Mouse (Mus musculus) right cerebral cortex, postnatal 25 days (tissue): ENCODE measurements at regions not wholly inside any gene's neighbourhood (a gene's known extent, or its start where the extent isn't known, plus 50 kb on each side); places are given as distances from the start of the nearest gene placed in this dataset.
A peak's percentile ranks its signal among the peaks of the same experiment; 100 is the strongest.

ENCODE experiments used
- DNase-seq: peaks from one replicate; pipeline ENCODE4 v3.0.0; 2022

DNA sequence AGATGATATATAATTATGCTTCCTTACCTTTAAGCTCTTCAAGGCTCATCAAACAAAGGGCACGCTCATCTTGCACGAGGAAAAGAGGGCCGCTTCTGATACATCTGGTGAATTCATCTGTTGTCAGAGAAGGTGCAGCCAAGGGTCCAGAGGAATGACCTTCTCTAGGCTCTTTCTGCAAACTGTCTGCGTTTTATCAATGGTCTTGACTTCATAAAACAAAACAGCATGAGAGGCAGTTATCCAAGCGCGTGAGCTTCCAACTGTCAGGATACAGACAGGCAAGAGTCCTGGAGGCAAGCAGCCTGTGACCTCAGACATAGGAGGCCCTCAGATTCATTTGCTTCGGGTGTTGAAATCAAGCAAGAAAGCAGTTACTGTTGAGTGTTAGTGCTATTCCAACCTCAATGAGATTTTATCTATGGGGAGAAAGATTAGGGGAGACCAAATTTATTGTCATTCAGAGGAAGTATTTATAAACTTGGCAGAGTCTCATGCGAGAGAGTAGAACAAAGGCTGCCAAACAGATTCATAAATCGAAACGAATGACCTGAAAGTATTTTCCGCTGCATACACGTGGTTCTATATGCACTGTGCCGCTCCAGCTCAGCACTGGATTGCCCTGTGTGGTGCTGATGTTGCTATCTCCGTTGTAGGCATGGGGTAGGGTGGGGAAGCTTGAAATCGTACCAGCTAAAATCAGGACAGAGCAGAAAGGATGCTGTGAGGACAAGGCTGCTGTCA is 107.2 kb upstream of the Vangl1 start:
- DNase-seq: no peak

DNA sequence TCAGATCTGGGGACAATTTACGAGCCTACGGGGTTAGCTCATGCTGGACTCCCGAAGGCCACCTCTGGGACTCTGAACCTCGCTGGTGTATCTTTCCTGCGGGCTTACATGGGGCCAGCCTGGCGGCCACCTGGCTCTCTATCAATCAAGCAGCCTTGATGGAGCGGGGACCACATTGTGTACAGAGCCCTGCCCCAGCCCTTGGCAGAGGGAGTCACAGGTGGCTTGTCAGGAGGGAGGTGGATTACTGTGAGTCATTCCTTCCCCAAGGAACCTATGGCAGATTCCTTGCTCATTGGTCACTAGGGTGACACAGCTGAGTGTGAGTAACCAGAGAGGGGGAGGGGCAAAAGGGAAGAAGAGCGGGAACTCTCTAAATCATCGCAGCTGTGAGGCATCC is 105.8 kb upstream of the Vangl1 start:
- DNase-seq: no peak

DNA sequence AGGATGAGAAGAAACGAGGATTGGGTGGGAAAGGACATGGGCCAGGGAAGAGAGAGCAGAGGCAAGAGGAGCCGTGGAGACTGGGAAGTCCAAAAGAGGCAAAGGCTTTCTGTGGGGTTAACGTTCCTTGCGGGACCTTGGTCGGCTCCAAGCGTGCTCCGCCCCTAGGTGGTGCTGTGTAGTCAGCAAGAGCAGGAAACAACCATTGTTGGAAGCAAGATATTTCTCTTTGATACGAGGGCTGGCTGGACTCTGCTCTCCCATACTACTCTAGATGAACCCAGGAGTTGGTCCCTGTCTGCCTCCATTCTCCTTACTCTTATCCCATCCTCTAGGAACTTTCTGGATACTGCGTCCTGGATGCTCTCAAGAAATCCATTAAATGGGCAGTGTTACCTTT is 105.3 kb upstream of the Vangl1 start:
- DNase-seq: peak; percentile 49

DNA sequence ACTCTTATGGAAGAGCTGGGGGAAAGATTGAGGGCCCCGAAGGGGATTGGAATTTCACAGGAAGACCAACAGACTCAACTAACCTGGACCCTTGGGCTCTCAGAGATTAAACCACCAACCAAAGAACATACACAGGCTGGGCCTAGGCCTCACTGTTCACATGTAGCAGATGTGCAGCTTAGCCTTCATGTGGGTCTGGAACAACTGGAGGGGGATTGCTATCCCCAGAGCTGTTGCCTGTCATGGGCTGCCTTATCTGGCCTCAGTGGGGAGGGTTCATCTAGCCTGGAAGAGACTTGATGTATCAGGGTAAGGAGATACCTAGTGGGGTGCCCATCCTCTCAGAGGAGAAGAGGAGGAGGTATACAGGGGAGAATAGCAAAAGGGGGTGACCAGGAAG is 103.2 kb upstream of the Vangl1 start:
- DNase-seq: no peak

DNA sequence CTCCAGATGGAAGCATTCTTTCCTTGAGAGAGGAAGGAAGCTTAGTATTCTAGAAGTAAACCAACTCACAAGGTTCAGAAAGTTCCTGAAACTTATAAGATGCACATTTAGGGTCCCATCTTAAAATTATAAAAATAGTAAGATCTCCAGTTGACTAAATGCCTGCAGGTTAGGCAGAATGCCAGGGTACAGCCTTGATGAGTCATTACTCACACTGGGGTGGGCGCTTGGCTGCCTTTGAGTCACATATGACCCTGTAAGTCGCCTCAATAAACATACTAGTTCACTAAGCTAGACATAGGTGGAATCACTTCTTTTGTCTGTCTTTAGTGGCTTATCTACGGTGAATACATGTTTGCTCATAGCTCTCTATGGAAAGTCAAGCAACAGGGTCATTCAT is 87.9 kb upstream of the Vangl1 start:
- no peak for DNase-seq

DNA sequence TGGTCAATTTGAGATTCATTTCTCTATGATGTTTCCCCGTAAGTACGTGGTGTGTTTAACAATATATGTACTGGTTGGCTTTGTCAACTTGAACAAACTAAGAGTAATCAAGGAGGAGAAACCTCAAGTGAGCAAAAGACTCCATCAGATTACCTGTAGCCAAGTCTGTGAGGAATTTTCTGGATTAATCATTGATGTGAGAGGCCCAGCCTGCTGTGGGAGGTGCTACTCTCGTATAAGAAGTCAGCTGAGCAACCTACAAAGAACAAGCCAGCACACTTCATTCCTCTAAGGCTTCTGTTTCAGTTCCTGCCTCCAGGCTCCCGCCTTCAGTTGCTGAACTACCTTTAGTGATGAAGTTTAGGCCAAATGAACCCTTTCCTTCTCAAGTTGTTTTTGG is 77.5 kb upstream of the Vangl1 start:
- DNase-seq: no peak

DNA sequence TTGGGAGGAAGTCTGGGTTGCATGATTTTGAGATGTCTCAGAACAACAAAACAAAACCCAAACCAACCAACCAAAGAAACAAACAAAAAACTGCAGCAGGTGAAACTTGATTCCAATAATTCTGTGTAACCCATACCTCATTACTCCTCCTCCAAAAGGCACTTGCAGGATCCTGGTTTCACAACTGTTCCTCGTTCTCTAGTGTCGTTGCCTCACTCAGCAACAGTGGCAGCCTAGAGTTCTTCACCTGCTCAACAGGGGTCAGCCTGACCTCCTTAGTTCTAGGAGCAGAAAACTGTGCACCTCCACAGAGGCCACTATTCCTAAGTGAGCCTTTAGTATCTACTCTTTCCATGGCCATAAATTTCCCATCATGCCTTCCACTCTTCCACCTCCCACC is 72.3 kb upstream of the Vangl1 start:
- no peak for DNase-seq

DNA sequence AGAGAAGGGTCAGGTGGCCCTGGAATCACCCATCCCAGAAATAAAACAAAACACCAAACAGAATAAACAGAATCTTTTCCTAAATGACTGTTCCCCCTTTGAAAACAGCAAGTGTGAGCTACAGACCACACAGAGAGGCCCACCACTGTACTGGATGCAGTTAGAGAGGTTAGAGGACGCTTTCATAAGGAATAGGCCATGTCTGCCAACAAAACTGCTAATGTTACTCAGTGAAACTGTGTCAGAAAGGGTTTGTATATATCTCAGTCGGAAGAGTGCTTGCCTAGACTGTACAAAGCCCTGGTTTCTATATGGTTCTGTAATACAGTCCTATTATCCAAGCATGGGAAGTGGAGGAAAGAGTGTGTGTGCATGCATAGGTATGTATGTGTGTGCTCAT is 71.8 kb upstream of the Vangl1 start:
- DNase-seq: no peak

DNA sequence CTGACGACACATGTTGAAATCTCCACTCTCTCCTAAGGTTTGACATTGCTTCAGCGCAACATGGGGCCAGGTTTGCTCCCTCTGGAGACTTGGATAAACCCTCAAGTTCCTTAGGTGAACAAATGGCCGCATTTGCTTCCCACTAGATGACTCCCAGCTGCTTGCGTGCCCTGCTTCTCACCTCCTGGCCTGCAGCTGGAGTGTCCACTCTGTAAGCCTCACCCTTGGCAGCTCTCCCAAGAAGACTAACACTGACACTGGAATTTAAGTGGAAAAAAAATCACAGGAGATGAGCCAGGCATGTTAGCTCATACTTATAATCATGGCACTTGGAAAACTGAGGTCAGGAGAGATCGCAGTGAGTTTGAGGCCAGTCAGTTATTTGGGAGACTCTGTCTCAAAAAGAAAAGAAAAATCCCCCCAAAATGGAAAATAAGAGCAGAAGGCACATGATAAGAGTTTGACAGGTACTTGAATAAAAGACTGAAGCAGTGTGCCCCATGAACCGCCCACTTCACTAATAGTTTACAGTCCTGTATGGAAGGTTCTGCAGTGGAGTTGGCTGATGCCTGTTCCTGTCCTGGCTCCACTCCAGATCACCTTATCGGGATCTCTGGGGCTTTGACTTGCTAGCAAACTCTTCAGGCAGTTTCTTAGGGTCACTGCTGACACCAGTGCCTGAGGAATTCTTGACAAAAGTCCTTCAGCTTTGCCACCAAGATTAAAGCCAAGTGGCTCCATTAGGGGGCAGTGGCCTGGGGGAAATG is 70.9 kb upstream of the Vangl1 start:
- no peak for DNase-seq

DNA sequence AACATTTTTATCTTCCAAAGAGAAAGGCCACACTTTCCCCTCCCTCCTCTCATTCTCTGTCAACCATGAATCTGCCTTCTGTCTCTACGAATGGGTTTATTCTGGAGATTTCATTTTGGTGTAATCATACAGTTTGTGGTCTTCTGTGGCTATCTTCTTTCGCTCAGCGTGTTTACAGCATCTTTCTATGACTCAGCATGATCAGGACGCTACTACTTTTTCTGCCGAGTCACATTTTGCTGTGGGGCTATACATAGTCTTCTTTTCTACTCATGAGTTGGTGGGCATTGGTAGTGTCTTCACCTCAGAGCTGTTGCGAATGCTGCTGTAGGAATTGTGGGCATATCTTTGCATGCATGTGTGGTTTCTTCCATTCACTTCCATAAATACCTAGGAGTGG is 66.3 kb upstream of the Vangl1 start:
- no peak for DNase-seq

DNA sequence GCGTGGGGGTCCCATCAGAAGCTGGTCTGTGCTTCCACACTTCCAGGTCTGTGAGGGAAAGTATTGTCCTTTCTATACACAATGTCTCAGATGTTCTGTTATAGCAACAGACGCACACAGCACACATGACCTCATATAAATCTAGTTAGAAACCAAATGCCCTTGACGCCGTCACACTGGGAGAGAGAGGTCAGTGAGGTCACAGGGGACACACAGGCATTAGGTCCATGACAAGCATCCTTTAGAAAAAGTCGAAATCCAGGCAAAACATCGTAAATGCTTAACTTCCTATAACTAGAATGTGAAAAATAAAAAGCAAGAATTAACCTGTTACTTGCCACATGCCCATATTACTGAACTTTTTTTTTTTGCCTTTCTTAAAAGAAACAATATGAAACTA is 65.8 kb upstream of the Vangl1 start:
- no peak for DNase-seq

DNA sequence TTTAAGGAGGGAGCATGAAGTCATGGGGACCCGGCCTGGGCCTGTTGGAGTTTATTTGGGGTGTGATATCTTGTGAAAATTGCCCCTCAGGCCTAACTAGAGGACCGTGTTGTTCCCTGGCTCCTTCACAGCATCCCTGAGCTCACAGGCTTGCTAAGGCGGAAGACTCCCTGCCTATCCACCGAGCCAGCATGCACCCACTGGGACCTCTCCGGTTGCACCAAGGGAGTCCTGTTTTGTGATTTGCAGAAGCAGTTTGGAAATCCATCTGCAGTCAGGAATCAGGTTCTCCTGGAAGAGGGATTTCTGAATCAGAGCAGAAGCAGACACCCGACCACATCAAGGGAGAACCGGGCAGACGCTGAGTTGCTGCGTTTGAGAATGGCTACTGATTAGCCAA is 61.6 kb upstream of the Vangl1 start:
- DNase-seq: no peak

DNA sequence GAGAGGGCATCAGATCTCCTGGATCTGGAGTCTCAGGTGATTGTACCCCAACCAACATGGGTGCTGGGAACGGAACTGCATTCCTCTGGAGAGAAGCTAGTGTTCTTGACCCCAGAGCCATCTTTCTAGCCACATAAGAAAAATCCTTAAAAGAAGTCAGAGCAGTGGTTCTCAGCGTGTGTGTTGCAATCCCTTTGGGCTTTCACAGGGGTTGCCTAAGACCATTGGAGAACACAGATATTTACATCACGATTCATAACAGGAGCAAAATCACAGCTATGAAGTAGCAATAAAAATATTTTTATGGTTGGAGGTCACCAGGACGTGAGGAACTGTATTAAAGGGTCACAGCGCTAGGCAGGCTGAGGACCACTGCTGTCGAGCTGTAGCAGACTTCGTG is 60.7 kb upstream of the Vangl1 start:
- no peak for DNase-seq

DNA sequence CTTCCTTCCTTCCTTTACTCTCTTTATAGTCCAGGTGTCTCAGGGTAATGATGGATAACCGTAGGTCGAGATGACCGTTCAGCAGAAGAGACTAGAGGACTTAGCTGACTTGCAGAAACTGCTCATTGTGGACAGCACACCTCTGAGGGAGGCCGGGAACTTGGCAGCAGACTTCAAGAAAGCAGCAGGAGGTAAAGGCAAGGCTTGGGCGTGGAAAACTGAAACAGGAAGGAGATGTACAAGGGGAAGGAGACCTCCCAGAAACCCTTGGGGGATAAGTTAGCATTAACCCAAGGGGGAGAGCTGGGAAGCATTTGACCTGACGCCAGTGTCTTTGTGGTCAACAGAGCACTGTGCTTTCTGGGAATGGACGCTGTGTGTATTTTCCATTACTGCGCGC is 58.8 kb upstream of the Vangl1 start:
- DNase-seq: no peak

DNA sequence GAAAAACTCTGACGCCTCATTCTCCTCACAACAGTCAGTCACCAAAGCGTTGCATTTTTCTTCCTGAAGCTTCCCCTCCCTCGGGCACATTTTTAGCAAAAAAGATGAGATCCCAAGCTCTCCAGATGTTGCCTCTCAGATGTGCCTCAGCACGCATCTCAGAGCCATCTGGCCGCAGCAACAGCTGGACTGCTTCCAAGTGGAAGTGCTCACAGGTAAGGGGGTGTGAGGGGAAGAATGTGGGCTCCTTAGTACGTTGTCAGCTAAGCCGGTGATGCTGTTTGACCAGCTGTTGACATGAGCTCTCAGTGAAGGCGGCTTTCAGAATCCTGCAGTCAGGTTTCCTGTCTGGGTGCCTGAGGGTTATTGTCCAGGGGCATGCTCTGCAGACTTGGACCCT is 58.2 kb upstream of the Vangl1 start:
- DNase-seq: no peak

DNA sequence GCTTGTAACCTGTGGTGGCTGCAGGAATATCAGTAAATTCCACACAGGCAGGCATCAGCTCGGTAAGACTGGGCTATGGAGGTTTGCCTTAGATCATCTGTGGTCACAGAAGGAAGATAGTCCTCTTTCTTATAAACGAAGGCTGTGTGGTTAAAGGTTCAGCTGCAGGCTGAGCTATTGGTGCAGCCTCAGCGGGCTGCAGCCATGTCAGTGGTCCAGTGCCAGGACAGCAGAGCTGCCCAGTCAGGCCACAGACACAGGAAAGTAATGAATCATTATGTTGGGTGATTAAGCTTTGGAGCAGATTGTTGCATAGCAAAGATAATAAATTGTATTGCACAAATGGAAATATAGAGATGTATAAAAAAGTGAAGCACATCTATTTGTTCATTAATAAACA is 57.0 kb upstream of the Vangl1 start:
- no peak for DNase-seq
